Mouse (Mus musculus) bone marrow, adult 2 months (tissue): ENCODE data around the gene Emc8. TPM values are rescaled to one million over a fixed set of nuclear protein-coding genes. Genes with fewer than 3 reads are reported as not detected.
A peak's percentile ranks its signal among the peaks of the same experiment; 100 is the strongest.
"Not testable (repeated sequence)": the region's sequence is repeated elsewhere in the genome, so short reads cannot be mapped to it uniquely, and the experiment has no call there.

Experiments
- H3K27ac ChIP-seq: fragments of 200-500 bp; 2 replicates; pipeline ENCODE4 v1.5.1; 2012; ENCODE audit warnings: low read depth, mild to moderate bottlenecking, control low read depth, inconsistent platforms, low read length; ENCODE audit not compliant: control insufficient read depth, poor library complexity, insufficient read depth
- H3K4me1 ChIP-seq: fragments of 200-500 bp; 2 replicates; pipeline ENCODE4 v1.6.1; 2011; ENCODE audit warnings: low read length; ENCODE audit not compliant: control insufficient read depth, insufficient read depth
- H3K4me3 ChIP-seq: fragments of 200-500 bp; replicated peaks from 2 replicates; pipeline ENCODE3; 2011; ENCODE audit warnings: mild to moderate bottlenecking, low read depth, low read length, control low read depth; ENCODE audit not compliant: control insufficient read depth
- CTCF ChIP-seq: fragments of 200-500 bp; IDR thresholded peaks from 2 replicates; pipeline ENCODE4 v1.5.1; 2011; ENCODE audit warnings: low read length, control low read depth; ENCODE audit not compliant: control insufficient read depth, insufficient read depth
- POLR2A ChIP-seq: fragments of 200-500 bp; IDR thresholded peaks from 2 replicates; pipeline ENCODE4 v1.6.1; 2011; ENCODE audit warnings: low read depth, mild to moderate bottlenecking, control low read depth, low read length, borderline replicate concordance; ENCODE audit not compliant: control insufficient read depth
- WGBS: fragments of 180-500 bp; shearing (Covaris S2); methylation state at CpG from one replicate; pipeline ENCODE4 v1.1.7; 2018; 5-methylcytosine and 5-hydroxymethylcytosine counted together
- polyA plus RNA-seq: library from polyadenylated mRNA; stranded (reverse); fragments of >200 nt; gene quantifications from 2 replicates; pipeline ENCODE4 v1.2.4, GENCODE M21; 2011; ENCODE audit warnings: low replicate concordance; ENCODE audit not compliant: missing spikeins, insufficient read depth, insufficient read length

The Emc8 gene
- polyA plus RNA-seq, 1 experiment, result 66.3 TPM

DNA sequence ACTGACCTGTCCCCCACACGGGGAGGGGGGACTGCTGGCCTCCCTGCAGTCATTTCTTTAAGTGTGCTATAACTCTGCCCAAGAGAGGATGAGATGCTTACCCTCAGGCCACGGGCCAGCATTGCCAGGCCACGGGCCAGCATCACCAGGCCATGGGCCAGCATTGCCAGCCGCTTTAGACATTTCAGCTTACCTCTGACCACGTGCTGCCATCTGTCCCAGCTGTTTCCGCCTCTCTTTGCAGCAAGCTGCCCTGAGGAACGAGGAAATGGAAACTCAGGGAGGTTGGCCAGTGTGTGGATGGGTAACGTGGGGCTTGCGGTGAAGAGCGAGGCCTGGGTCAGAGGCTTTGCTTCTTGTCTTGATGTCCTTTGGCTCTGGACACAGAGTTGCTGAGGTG is 12.7 kb upstream of the Emc8 start:
- 52% methylated on average over 10 of the region's 10 CpGs for WGBS
- H3K27ac ChIP-seq, result no peak overlapping the region
- H3K4me1 ChIP-seq, result peaks cover 4% of the 10 kb centered on the region; the same call in 1 of the 2 replicates
- no peak overlapping the region for H3K4me3 ChIP-seq
- TF ChIP-seq CTCF, result no peak
- no peak for TF ChIP-seq POLR2A

DNA sequence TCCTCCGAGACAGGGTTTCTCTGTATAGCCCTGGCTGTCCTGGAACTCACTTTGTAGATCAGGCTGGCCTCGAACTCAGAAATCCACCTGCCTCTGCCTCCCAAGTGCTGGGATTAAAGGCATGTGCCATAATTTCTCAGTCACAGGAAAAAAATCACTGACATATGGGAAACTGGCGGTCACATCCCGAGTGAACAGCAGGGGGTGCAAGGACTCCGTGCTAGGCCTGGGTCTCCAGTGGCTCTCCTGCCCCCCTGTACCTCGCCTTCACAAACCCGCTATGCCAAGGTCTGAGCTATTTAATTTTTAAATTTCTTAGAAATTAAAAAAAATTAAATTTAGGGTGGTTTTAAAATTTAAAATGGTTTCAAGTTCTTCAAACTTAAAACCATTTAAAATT is 12.0 kb upstream of the Emc8 start:
- H3K27ac ChIP-seq, H3K4me1 ChIP-seq, H3K4me3 ChIP-seq: not testable (repeated sequence)
- peak; percentile 69 for TF ChIP-seq CTCF
- WGBS, result 27% methylated on average over 7 of the region's 7 CpGs

DNA sequence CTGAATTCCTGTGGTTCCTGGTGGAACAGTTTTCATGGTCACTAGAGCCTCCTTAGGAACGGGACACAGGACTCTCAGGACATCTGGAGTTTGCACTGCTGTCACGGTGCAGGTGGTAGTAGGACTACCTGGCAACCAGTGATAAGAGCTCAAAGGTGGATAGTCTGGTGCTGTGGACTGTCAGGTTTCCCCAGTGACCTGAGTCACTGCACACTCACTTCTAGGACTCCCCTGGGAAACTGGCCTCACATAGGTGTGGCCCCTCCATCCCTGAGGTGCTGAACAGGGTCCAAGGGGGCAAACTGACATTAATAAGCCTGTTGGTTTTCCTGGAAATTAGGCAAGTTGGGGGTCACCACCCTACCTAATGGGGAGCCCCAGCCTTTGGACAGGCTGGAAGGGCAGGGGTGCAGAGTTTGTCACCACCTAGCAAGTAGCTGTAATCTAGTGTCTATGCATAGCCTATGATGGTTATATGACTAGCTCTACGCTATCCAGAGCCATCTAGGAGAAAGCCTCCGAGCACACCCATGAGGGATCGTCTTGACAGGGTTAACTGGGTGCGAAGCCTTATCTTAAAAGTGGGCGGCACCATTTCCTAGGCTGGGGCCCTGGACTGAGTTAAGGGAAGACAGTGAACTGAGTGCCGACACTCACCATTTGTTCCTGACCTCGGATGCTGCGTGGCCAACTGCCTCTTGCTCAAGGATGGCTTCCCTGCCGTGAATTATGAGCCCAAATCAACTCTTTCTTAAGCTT is 11.4 kb upstream of the Emc8 start:
- H3K4me3 ChIP-seq, result no peak overlapping the region
- WGBS, result 43% methylated on average over 11 of the region's 11 CpGs
- H3K27ac ChIP-seq, result no peak overlapping the region
- no peak for TF ChIP-seq CTCF
- TF ChIP-seq POLR2A, result no peak
- H3K4me1 ChIP-seq, result peaks cover 2% of the 10 kb centered on the region; the same call in 1 of the 2 replicates

DNA sequence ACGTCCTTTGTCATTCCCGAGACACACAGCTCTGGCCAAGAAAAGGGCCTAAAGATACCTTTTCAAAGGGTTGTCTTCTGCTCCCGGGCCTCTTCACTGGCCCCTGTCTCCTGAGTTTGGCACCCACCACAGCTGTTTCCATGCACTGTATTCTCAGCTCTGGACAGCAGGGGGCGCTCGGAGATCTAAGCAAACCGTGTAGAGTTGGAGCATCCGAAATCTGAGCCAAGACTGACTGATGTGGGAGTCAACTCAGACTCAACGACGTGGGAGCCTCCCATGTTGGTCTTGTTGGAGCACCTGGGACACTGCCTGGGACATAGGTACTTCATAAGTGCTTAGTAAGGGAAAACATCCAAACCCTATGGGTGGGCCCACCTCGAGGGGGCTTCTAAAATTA is 10.1 kb upstream of the Emc8 start:
- Histone ChIP-seq H3K27ac (no peak overlapping the region), H3K4me1 (no peaks in the 10 kb centered on the region; the same call in 1 of the 2 replicates), H3K4me3 (no peak overlapping the region)
- TF ChIP-seq CTCF (peak; percentile 88), POLR2A (no peak)
- 13% methylated on average over 10 of the region's 10 CpGs for WGBS

DNA sequence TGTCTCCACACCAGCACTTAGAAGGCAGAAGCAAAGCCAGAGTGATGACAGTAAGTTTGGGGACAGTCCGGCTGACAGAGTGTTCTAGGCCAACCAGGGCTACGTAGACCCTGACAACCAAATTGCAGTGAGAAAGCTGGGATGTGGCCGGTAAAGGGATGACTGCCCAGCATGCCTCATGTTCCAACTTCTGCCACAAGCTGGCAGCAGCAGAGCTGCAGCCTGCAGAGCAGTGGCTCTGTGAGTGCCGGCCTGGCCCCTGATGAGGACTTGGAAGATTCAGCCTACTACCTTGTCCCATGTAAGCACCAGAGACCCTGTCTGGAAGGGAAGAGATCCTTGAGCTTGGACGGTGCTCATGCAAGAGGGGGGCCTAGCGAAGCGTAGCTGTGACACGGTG is 7.3 kb upstream of the Emc8 start:
- 85% methylated on average over 8 of the region's 8 CpGs for WGBS
- TF ChIP-seq POLR2A, result no peak
- no peaks in the 10 kb centered on the region for H3K4me1 ChIP-seq

DNA sequence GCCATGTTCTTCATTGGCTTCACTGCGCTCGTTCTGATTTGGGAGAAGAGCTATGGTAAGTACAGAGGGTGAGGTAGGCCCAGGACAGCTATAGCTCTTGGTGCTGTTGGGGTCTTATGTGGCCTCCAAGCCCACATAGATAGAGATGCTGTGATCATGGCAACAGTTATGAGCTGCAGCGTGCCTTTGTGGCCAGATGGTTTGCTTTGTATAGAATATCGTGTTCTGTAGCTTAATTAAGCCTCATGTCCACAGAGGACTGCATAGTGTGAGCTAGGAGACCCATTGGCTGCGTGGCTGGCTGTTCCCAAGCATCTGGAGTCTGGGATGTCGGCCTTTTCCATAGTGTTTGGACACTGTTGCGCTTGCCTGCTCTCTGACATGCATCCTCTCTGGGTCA is 4.9 kb upstream of the Emc8 start:
- no peak overlapping the region for H3K27ac ChIP-seq
- no peak for TF ChIP-seq POLR2A
- no peak for TF ChIP-seq CTCF
- WGBS, result 94% methylated on average over 7 of the region's 7 CpGs
- H3K4me3 ChIP-seq, result no peak overlapping the region
- H3K4me1 ChIP-seq, result no peaks in the 10 kb centered on the region; the same call in 1 of the 2 replicates

More for the DNA sequence above, 7.3 kb upstream of the Emc8 start:
- Histone ChIP-seq H3K4me3 (no peak overlapping the region), H3K27ac (no peak overlapping the region)

DNA sequence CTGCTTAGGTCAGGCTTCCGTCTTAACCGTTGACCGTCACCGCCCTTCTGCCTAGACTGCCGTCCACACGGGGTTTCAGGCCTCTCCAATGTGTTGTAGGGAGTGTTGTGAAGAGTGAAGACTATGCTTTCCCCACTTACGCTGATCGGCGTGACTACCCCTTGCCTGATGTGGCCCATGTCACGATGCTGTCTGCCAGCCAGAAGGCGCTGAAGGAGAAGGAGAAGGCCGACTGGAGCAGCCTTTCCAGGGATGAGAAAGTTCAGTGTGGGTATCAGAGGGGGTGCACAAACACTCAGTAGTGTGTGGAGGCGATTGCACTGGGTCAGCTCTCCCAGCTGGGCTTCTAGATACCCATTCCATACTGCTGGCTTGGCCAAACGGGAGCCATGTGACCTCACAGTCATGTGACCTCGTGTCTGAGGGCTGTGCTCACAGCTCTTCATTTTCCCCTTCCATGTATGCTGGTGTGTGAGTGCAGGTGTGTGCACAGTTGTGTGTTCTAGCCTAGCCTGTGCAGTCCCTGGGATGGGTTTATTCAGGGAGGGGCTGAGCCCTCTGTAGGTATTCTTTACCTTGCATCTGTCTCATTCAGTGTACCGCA is 4.4 kb upstream of the Emc8 start:
- Histone ChIP-seq H3K4me3 (no peak overlapping the region), H3K27ac (no peak overlapping the region), H3K4me1 (no peaks in the 10 kb centered on the region; the same call in 1 of the 2 replicates)
- WGBS, result 92% methylated on average over 16 of the region's 16 CpGs
- no peak for TF ChIP-seq CTCF
- no peak for TF ChIP-seq POLR2A

DNA sequence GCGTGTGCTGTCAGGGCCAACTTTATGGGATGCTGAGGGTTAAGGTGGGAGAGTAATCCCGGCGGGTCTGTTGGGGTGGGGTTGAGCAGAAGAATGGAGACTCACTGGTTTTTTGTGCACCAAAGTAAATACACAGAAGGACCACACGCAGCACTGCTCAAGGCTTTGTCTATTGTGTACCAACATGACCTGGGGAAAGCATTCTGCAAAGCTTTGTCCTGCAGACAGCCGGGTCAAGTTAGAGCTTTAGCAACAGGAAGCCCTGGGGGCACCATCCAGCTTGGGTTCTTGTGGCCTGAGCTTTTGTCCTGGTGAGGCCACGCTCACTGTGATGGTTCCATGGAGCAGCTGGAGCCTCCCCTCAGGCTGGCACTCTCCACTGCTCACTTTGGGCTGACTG is 3.4 kb upstream of the Emc8 start:
- TF ChIP-seq CTCF (no peak), POLR2A (no peak)
- Histone ChIP-seq H3K4me3 (no peak overlapping the region), H3K27ac (no peak overlapping the region), H3K4me1 (peaks cover 3% of the 10 kb centered on the region; the same call in 1 of the 2 replicates)
- 84% methylated on average over 6 of the region's 6 CpGs for WGBS
